Mouse (Mus musculus) erythroblast, embryonic 14.5 days (primary cell): Measurements from ENCODE around the gene Ccdc92b.

Experiments
- GATA1 ChIP-seq: IDR thresholded peaks from 2 replicates; pipeline ENCODE4 v1.6.1; 2012; ENCODE audit warnings: low read length, inconsistent platforms, mixed read lengths
- TAL1 ChIP-seq: IDR thresholded peaks from 3 replicates; pipeline ENCODE4 v1.6.1; 2012; ENCODE audit warnings: low read length, inconsistent platforms, mixed read lengths

- no peak for TF ChIP-seq GATA1
- TF ChIP-seq TAL1 = no peak
Observed at GRCm38 (mm10) chr11:74586401-74586800, 33.0 kb upstream of the Ccdc92b start.
